Mouse (Mus musculus) embryonic facial prominence, embryonic 12.5 days (tissue): Measurements from ENCODE around the gene Cacna1a. TPM values are rescaled to one million over a fixed set of nuclear protein-coding genes. Genes with fewer than 3 reads are reported as not detected.

Experiments used
- ATAC-seq: fragments of 200-750 bp; cut with Nextera tagmentation; 2 replicates; pipeline ENCODE4 v1.8.0; 2017; ENCODE audit not compliant: insufficient number of reproducible peaks, insufficient read depth, low FRiP score, low TSS enrichment
- H3K27ac ChIP-seq: fragments of 300-500 bp; sonication (generic); 2 replicates; pipeline ENCODE4 v1.5.1; 2016; ENCODE audit warnings: mild to moderate bottlenecking
- H3K27me3 ChIP-seq: fragments of 300-500 bp; sonication (generic); 2 replicates; pipeline ENCODE4 v1.6.1; 2016; ENCODE audit warnings: mild to moderate bottlenecking, moderate library complexity
- H3K36me3 ChIP-seq: fragments of 300-500 bp; sonication (generic); 2 replicates; pipeline ENCODE4 v1.6.1; 2016; ENCODE audit warnings: mild to moderate bottlenecking
- H3K4me1 ChIP-seq: fragments of 300-500 bp; sonication (generic); 2 replicates; pipeline ENCODE4 v1.6.1; 2016
- H3K4me2 ChIP-seq: fragments of 300-500 bp; sonication (generic); replicated peaks from 2 replicates; pipeline ENCODE4 v1.6.1; 2016; ENCODE audit warnings: mild to moderate bottlenecking, moderate library complexity
- H3K4me3 ChIP-seq: fragments of 300-500 bp; sonication (generic); 2 replicates; pipeline ENCODE4 v1.5.1; 2016; ENCODE audit warnings: mild to moderate bottlenecking
- H3K9ac ChIP-seq: fragments of 300-500 bp; sonication (generic); 2 replicates; pipeline ENCODE4 v1.6.1; 2016; ENCODE audit warnings: mild to moderate bottlenecking, moderate library complexity
- H3K9me3 ChIP-seq: fragments of 300-500 bp; sonication (generic); 2 replicates; pipeline ENCODE4 v1.6.1; 2016; ENCODE audit warnings: mild to moderate bottlenecking, moderate library complexity
- WGBS: fragments of 180-500 bp; shearing (Covaris S2); methylation state at CpG from one replicate; pipeline ENCODE4 v1.1.7; 2016; 5-methylcytosine and 5-hydroxymethylcytosine counted together
- polyA plus RNA-seq: library from polyadenylated mRNA; unstranded; fragments of >200 nt; fragmentation: Nextera tagmentation; extraction: Ambion mirVana; gene quantifications from 2 replicates; pipeline ENCODE4 v1.2.1, GENCODE M21; 2016

Cacna1a gene
- polyA plus RNA-seq, 1 experiment from 2014 or later = 11.0 TPM

GRCm38 (mm10) chr8:84641578-84642361, 253.5 kb downstream of the Cacna1a start:
- no peaks in the 10 kb centered on the region for H3K36me3 ChIP-seq
- no peaks in the 10 kb centered on the region for H3K27me3 ChIP-seq
- H3K9ac ChIP-seq = no peak overlapping the region
- no peak overlapping the region for H3K4me2 ChIP-seq
- no peak overlapping the region for H3K27ac ChIP-seq
- no peaks in the 10 kb centered on the region for H3K9me3 ChIP-seq
- 75% methylated on average over 1 of the region's 1 CpGs for WGBS
- H3K4me1 ChIP-seq = peaks cover 13% of the 10 kb centered on the region; the same call in 1 of the 2 replicates
- no peak for ATAC-seq
- H3K4me3 ChIP-seq = no peak overlapping the region

GRCm38 (mm10) chr8:84643019-84643418, 254.8 kb downstream of the Cacna1a start:
- no peaks in the 10 kb centered on the region for H3K9me3 ChIP-seq
- ATAC-seq = no peak

GRCm38 (mm10) chr8:84646800-84647199, 258.6 kb downstream of the Cacna1a start:
- Histone ChIP-seq H3K4me1 (peaks cover 13% of the 10 kb centered on the region; the same call in 1 of the 2 replicates), H3K4me2 (peak overlapping the region; percentile 39), H3K4me3 (no peak overlapping the region), H3K27ac (peak overlapping the region; percentile 55), H3K9me3 (no peaks in the 10 kb centered on the region), H3K9ac (no peak overlapping the region), H3K36me3 (no peaks in the 10 kb centered on the region), H3K27me3 (no peaks in the 10 kb centered on the region)
- 52% methylated on average over 6 of the region's 6 CpGs for WGBS
- no peak for ATAC-seq

More at GRCm38 (mm10) chr8:84643019-84643418, 254.8 kb downstream of the Cacna1a start:
- H3K4me2 ChIP-seq = no peak overlapping the region
- no peak overlapping the region for H3K4me3 ChIP-seq
- H3K27me3 ChIP-seq = no peaks in the 10 kb centered on the region
- H3K9ac ChIP-seq = no peak overlapping the region
- WGBS = 82% methylated on average over 5 of the region's 5 CpGs
- H3K4me1 ChIP-seq = peaks cover 17% of the 10 kb centered on the region
- H3K36me3 ChIP-seq = no peaks in the 10 kb centered on the region
- no peak overlapping the region for H3K27ac ChIP-seq

GRCm38 (mm10) chr8:84647461-84647901, 259.2 kb downstream of the Cacna1a start:
- Histone ChIP-seq H3K4me2 (peak overlapping the region; percentile 39), H3K4me1 (peaks cover 13% of the 10 kb centered on the region; the same call in 1 of the 2 replicates), H3K4me3 (peak overlapping the region; percentile 12), H3K9ac (no peak overlapping the region; the same call in 1 of the 2 replicates), H3K27me3 (no peaks in the 10 kb centered on the region), H3K9me3 (no peaks in the 10 kb centered on the region), H3K27ac (peak overlapping the region; percentile 55), H3K36me3 (no peaks in the 10 kb centered on the region)
- 3% methylated on average over 14 of the region's 14 CpGs for WGBS
- ATAC-seq = 0 out of 2 replicates have a peak, but pooled peaks have one; percentile 66

DNA sequence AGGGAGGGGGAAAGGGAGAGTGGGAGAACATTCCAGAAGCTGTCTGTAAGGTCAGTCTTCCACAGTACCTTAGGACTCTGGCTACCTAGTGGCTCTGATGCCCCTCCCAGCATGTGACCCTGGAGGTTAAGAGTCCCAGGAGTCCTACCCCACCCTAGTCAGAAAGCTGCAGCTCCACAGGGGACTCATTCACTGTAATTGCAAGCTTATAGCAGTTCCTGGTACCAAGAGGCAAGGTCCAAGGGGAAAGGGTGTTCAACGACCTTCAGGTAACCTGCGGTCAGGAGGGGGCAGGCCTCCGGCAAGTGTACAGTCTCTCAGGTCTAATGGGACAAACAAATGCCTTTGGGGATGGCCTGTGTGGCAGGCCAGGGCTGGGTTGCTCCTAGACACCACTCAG, 262.0 kb downstream of the Cacna1a start:
- Histone ChIP-seq H3K4me2 (no peak overlapping the region), H3K4me3 (no peak overlapping the region), H3K9ac (no peak overlapping the region), H3K27ac (peak overlapping the region; percentile 54; the same call in 1 of the 2 replicates), H3K9me3 (no peaks in the 10 kb centered on the region), H3K36me3 (no peaks in the 10 kb centered on the region), H3K27me3 (no peaks in the 10 kb centered on the region), H3K4me1 (peaks cover 20% of the 10 kb centered on the region)
- 47% methylated on average over 3 of the region's 3 CpGs for WGBS
- ATAC-seq = no peak

GRCm38 (mm10) chr8:84653092-84653631, 264.9 kb downstream of the Cacna1a start:
- Histone ChIP-seq H3K9me3 (no peaks in the 10 kb centered on the region), H3K4me3 (no peak overlapping the region), H3K36me3 (no peaks in the 10 kb centered on the region), H3K4me2 (no peak overlapping the region), H3K27me3 (no peaks in the 10 kb centered on the region), H3K4me1 (peaks cover 40% of the 10 kb centered on the region), H3K27ac (peak overlapping the region; percentile 24), H3K9ac (no peak overlapping the region)
- no peak for ATAC-seq
- WGBS = 52% methylated on average over 9 of the region's 9 CpGs

- Histone ChIP-seq H3K4me1 (peaks cover 45% of the 10 kb centered on the region), H3K9me3 (no peaks in the 10 kb centered on the region), H3K27me3 (no peaks in the 10 kb centered on the region), H3K36me3 (no peaks in the 10 kb centered on the region), H3K4me2 (no peak overlapping the region), H3K4me3 (no peak overlapping the region), H3K9ac (no peak overlapping the region), H3K27ac (peak overlapping the region; percentile 98)
- ATAC-seq = no peak
- 22% methylated on average over 4 of the region's 4 CpGs for WGBS
Observed at GRCm38 (mm10) chr8:84654597-84654996, 266.4 kb downstream of the Cacna1a start.

- under 1% methylated on average over 14 of the region's 15 CpGs for WGBS
- H3K9me3 ChIP-seq = no peaks in the 10 kb centered on the region
- H3K4me2 ChIP-seq = peak overlapping the region; percentile 63
- peaks cover 50% of the 10 kb centered on the region for H3K4me1 ChIP-seq
- peak; percentile 68; the same call in 1 of the 2 replicates for ATAC-seq
- no peaks in the 10 kb centered on the region for H3K36me3 ChIP-seq
- peak overlapping the region; percentile 58 for H3K9ac ChIP-seq
- peak overlapping the region; percentile 35 for H3K4me3 ChIP-seq
- H3K27ac ChIP-seq = peak overlapping the region; percentile 98
- no peaks in the 10 kb centered on the region for H3K27me3 ChIP-seq
Observed at GRCm38 (mm10) chr8:84655336-84656190, 267.3 kb downstream of the Cacna1a start.

- Histone ChIP-seq H3K27ac (peak overlapping the region; percentile 98), H3K9ac (peak overlapping the region; percentile 58), H3K9me3 (no peaks in the 10 kb centered on the region), H3K27me3 (no peaks in the 10 kb centered on the region), H3K36me3 (no peaks in the 10 kb centered on the region), H3K4me3 (peak overlapping the region; percentile 35), H3K4me1 (peaks cover 55% of the 10 kb centered on the region), H3K4me2 (peak overlapping the region; percentile 63)
- peak; percentile 23; the same call in 1 of the 2 replicates for ATAC-seq
- WGBS = under 1% methylated on average over 10 of the region's 10 CpGs
Observed at GRCm38 (mm10) chr8:84656191-84656525, 267.9 kb downstream of the Cacna1a start.

DNA sequence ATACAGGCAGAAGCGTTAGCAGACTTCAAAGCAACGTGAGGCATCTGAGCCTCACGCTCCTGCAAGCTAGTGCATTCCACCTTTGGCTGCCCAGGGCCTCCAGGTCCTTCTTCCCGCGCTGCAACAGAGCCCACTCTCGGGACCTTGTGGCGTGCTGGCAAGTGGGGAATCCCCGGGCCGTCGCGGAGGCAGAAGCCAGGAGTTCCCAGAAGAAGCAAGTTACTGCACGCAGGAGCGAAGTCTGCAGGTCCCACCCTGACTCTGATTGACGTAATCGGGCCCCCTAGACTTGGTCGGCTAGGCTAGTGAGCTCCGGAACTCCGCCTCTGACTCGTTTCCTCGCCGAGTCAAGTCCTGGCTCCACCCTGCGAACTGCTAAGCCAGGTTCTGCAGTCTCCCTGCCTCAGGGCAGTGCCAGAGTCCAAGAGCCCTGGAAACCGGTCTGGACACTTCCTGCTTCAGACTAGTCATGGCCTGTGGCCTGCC, 268.4 kb downstream of the Cacna1a start:
- Histone ChIP-seq H3K9me3 (no peaks in the 10 kb centered on the region), H3K4me3 (peak overlapping the region; percentile 35), H3K4me1 (peaks cover 55% of the 10 kb centered on the region), H3K36me3 (no peaks in the 10 kb centered on the region), H3K27me3 (no peaks in the 10 kb centered on the region), H3K27ac (peak overlapping the region; percentile 98), H3K4me2 (peak overlapping the region; percentile 63), H3K9ac (peak overlapping the region; percentile 58)
- WGBS = under 1% methylated on average over 23 of the region's 23 CpGs
- peak; percentile 30; the same call in 1 of the 2 replicates for ATAC-seq

- no peak for ATAC-seq
Observed at GRCm38 (mm10) chr8:84657203-84657602, 269.0 kb downstream of the Cacna1a start.

More at GRCm38 (mm10) chr8:84657203-84657602, 269.0 kb downstream of the Cacna1a start:
- Histone ChIP-seq H3K9me3 (no peaks in the 10 kb centered on the region), H3K4me3 (peak overlapping the region; percentile 35; the same call in 1 of the 2 replicates), H3K4me2 (peak overlapping the region; percentile 63), H3K4me1 (peaks cover 55% of the 10 kb centered on the region), H3K27me3 (no peaks in the 10 kb centered on the region), H3K36me3 (no peaks in the 10 kb centered on the region), H3K27ac (peak overlapping the region; percentile 98), H3K9ac (no peak overlapping the region)
